Mouse (Mus musculus) olfactory bulb, adult 2 months (tissue): Measurements from ENCODE around the gene Upp2.

Experiments used
- CTCF ChIP-seq: fragments of 200-500 bp; IDR thresholded peaks from 2 replicates; pipeline ENCODE4 v1.5.1; 2012; ENCODE audit warnings: low read depth, mild to moderate bottlenecking, low read length, moderate library complexity; ENCODE audit not compliant: insufficient read depth
- POLR2A ChIP-seq: fragments of 200-500 bp; IDR thresholded peaks from 2 replicates; pipeline ENCODE4 v1.6.1; 2012; ENCODE audit warnings: mild to moderate bottlenecking, low read depth, low read length, moderate library complexity; ENCODE audit not compliant: insufficient read depth

- TF ChIP-seq CTCF = no peak
- TF ChIP-seq POLR2A = no peak
Measured at GRCm38 (mm10) chr2:58700354-58700753, 133.3 kb downstream of the Upp2 start.
